Mouse (Mus musculus): ENCODE data around the gene Gm13288.

GRCm38 (mm10) chr4:88841438-88841911, 36.1 kb downstream of the Gm13288 start, which contains the start of gene Ifna4:
- TF ChIP-seq ZNF384 (IDR thresholded peaks at IDR 0.05; ENCODE audit: low read depth, low read length) (no peak), HCFC1 (IDR thresholded peaks at IDR 0.05; ENCODE audit: borderline replicate concordance, insufficient read depth, low read length) (no peak), MAFK (IDR thresholded peaks at IDR 0.05; ENCODE audit: insufficient read depth, low read depth, low read length) (no peak)
